Mouse (Mus musculus) brain, embryonic 18.5 days (tissue): ENCODE measurements around the gene Stk11.

Source experiments
- DNase-seq: peaks from one replicate; pipeline ENCODE4 v3.0.0-alpha.2; 2012; ENCODE audit warnings: low read depth, low spot score

Stk11 gene

GRCm38 (mm10) chr10:80170052-80170451 is 54.4 kb downstream of the Stk11 start:
- DNase-seq: no peak

- no peak for DNase-seq
Observed at GRCm38 (mm10) chr10:80170601-80171021, 55.0 kb downstream of the Stk11 start.

GRCm38 (mm10) chr10:80171252-80171651 is 55.6 kb downstream of the Stk11 start:
- no peak for DNase-seq

GRCm38 (mm10) chr10:80171760-80172526 is 56.3 kb downstream of the Stk11 start:
- no peak for DNase-seq

GRCm38 (mm10) chr10:80172527-80173292 is 57.1 kb downstream of the Stk11 start, which contains the start of gene 1600002K03Rik:
Gene 1600002K03Rik, plus strand, starts transcription at chr10:80172944.
- DNase-seq: peak; percentile 92

- no peak for DNase-seq
Observed at GRCm38 (mm10) chr10:80173358-80173757, 57.8 kb downstream of the Stk11 start.

- no peak for DNase-seq
Observed at GRCm38 (mm10) chr10:80173955-80174640, 58.5 kb downstream of the Stk11 start.

- DNase-seq: no peak
Observed at GRCm38 (mm10) chr10:80174705-80175104, 59.1 kb downstream of the Stk11 start.

GRCm38 (mm10) chr10:80175536-80176269 is 60.1 kb downstream of the Stk11 start:
- DNase-seq: no peak

- DNase-seq: no peak
Observed at GRCm38 (mm10) chr10:80176270-80176834, 60.7 kb downstream of the Stk11 start.

GRCm38 (mm10) chr10:80177441-80178279 is 62.1 kb downstream of the Stk11 start:
- DNase-seq: no peak

GRCm38 (mm10) chr10:80179068-80180051 is 63.8 kb downstream of the Stk11 start, which contains the start of gene Efna2:
Gene Efna2, plus strand, starts transcription at chr10:80179482.
- no peak for DNase-seq
